Mouse (Mus musculus): ENCODE results near the gene Wfdc9.

The Wfdc9 gene

GRCm38 (mm10) chr2:164656483-164656882 lies at the start of gene Wfdc9:
TSS of gene Wfdc9 (minus strand) at chr2:164656583.
- DNase-seq (ENCODE audit: low read depth, low spot score) = no peak

- DNase-seq (ENCODE audit: low read depth, low spot score) = no peak
Measured at GRCm38 (mm10) chr2:164705991-164706390, 49.6 kb upstream of the Wfdc9 start.

- no peak for DNase-seq (ENCODE audit: low read depth, low spot score)
Measured at GRCm38 (mm10) chr2:164705328-164705727, 48.9 kb upstream of the Wfdc9 start.

GRCm38 (mm10) chr2:164704235-164704634 lies 47.9 kb upstream of the Wfdc9 start:
- DNase-seq (ENCODE audit: low read depth, low spot score) = no peak

GRCm38 (mm10) chr2:164701761-164702160 lies 45.4 kb upstream of the Wfdc9 start:
- no peak for DNase-seq (ENCODE audit: low read depth, low spot score)

GRCm38 (mm10) chr2:164700959-164701358 lies 44.6 kb upstream of the Wfdc9 start:
- no peak for DNase-seq (ENCODE audit: low read depth, low spot score)

- DNase-seq (ENCODE audit: low read depth, low spot score) = no peak
Measured at GRCm38 (mm10) chr2:164698201-164698600, 41.8 kb upstream of the Wfdc9 start, which contains the start of gene Spint4. TSS of gene Spint4 (plus strand) at chr2:164698501.

- DNase-seq (ENCODE audit: low read depth, low spot score) = no peak
Measured at GRCm38 (mm10) chr2:164684807-164685206, 28.4 kb upstream of the Wfdc9 start, which contains the start of gene Wfdc13. TSS of gene Wfdc13 (plus strand) at chr2:164685107.

- DNase-seq (ENCODE audit: low read depth, low spot score) = no peak
Measured at GRCm38 (mm10) chr2:164679906-164680305, 23.5 kb upstream of the Wfdc9 start.

- DNase-seq (ENCODE audit: low read depth, low spot score) = peak; percentile 16
Measured at GRCm38 (mm10) chr2:164678848-164679625, 22.7 kb upstream of the Wfdc9 start.

GRCm38 (mm10) chr2:164676916-164677685 lies 20.7 kb upstream of the Wfdc9 start:
- no peak for DNase-seq (ENCODE audit: low read depth, low spot score)

- DNase-seq (ENCODE audit: low read depth, low spot score) = no peak
Measured at GRCm38 (mm10) chr2:164676103-164676502, 19.7 kb upstream of the Wfdc9 start.

GRCm38 (mm10) chr2:164673987-164674386 lies 17.6 kb upstream of the Wfdc9 start, which contains the start of gene Wfdc11:
TSS of gene Wfdc11 (minus strand) at chr2:164674087.
- no peak for DNase-seq (ENCODE audit: low read depth, low spot score)

- no peak for DNase-seq (ENCODE audit: low read depth, low spot score)
Measured at GRCm38 (mm10) chr2:164670938-164671337, 14.6 kb upstream of the Wfdc9 start.

GRCm38 (mm10) chr2:164670261-164670660 lies 13.9 kb upstream of the Wfdc9 start:
- DNase-seq (ENCODE audit: low read depth, low spot score) = no peak

- DNase-seq (ENCODE audit: low read depth, low spot score) = no peak
Measured at GRCm38 (mm10) chr2:164664851-164665250, 8.5 kb upstream of the Wfdc9 start.

GRCm38 (mm10) chr2:164655858-164656257 lies 525 bp downstream of the Wfdc9 start, which contains the start of gene Wfdc10:
TSS of gene Wfdc10 (plus strand) at chr2:164656046.
- DNase-seq (ENCODE audit: low read depth, low spot score) = no peak

GRCm38 (mm10) chr2:164641881-164642673 lies 14.3 kb downstream of the Wfdc9 start:
- no peak for DNase-seq (ENCODE audit: low read depth, low spot score)

- DNase-seq (ENCODE audit: low read depth, low spot score) = no peak
Measured at GRCm38 (mm10) chr2:164641129-164641528, 15.3 kb downstream of the Wfdc9 start.

- DNase-seq (ENCODE audit: low read depth, low spot score) = no peak
Measured at GRCm38 (mm10) chr2:164638696-164639095, 17.7 kb downstream of the Wfdc9 start, which contains the start of gene Wfdc16. TSS of gene Wfdc16 (minus strand) at chr2:164638796.

GRCm38 (mm10) chr2:164635266-164635665 lies 21.1 kb downstream of the Wfdc9 start:
- DNase-seq (ENCODE audit: low read depth, low spot score) = no peak

GRCm38 (mm10) chr2:164621775-164622174 lies 34.6 kb downstream of the Wfdc9 start:
- no peak for DNase-seq (ENCODE audit: low read depth, low spot score)
